Mouse (Mus musculus) cerebellum, postnatal 10 days (tissue): ENCODE data around the gene Fubp1.

Experiments used
- DNase-seq, 2 experiments: peaks; one replicate each; pipeline ENCODE4 v3.0.0; 2021; ENCODE audit warnings: mixed read lengths in 2 of 2

Gene Fubp1

DNA sequence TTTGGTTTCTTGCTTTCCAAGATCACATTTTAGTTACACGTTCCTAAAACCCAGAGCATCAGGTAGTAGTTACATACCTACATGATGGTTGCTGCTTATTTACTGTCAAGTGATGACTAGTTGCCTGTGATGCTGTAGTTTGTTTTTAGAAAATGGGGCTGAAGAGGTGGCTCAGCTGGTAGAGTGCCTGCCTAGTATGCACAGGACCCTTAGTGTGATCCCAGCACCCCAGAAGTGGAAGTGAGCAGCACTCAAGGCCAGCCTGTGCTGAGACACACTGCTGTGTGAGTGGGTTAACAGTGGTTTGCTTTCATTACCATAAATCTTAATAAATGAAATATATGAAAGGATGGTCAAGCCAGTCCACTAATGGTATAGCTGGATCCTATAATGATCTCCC is 29.4 kb downstream of the Fubp1 start:
- no peak for DNase-seq

DNA sequence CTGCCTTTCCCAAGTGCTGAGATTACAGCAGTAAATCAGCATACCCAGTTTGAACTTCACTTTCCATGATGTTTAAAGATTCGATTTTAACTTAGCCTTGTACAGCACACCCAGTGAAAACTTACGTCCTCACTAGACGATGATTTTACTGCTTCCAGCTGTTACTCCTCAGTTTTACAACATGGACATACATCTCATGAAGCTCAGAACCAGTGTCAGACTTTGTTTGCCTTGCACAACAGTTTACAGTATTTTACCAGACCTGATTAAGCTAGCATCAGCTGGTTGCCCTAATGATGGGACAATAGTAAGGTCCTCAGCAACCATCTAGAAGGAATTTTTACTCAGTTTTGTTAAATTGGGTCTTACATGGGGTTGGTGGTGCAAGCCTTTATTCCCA is 30.9 kb downstream of the Fubp1 start:
- DNase-seq, result no peak

DNA sequence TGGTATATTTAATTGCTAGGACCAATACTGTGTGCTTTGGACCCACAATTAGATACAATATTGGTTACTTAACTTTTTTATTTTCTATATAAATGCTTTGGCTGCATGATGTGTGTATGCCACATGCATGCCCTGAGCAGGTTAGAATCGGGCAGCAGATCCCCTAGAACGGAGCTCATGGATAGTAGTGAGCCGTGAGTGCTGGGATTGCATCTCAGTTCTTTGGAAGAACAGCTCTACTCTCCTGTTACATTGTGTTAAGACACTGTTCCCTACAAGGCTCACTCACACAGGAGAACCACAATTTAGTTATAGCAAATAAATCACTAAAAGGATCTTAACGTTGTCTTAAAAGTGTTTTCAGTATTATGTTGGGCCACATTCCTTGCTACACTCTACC is 33.1 kb downstream of the Fubp1 start:
- DNase-seq, result no peak

DNA sequence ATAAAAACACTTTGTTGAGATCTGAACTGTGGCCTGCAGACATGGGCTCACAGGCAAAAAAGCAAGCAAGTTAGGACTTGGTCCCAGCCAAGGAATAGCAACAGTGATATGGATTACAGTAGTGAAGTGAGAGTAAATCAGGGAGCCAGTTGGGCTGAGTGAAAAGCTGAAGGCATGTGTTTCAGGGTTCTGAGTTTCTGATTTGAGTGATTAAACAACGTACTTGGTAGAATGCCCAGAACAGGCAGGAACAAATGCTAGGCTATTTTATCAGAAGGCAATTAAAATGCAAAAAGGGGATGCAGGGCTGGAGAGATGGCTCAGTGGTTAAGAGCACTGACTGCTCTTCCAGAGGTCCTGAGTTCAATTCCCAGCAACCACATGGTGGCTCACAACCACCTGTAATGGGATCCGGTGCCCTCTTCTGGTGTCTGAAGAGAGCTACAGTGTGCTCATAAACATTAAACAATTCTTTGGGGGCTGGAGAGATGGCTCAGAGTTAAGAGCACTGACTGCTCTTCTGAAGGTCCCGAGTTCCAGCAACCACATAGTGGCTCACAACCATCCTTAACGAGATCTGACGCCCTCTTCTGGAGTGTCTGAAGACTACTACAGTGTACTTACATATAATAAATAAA is 35.2 kb downstream of the Fubp1 start:
- no peak for DNase-seq

DNA sequence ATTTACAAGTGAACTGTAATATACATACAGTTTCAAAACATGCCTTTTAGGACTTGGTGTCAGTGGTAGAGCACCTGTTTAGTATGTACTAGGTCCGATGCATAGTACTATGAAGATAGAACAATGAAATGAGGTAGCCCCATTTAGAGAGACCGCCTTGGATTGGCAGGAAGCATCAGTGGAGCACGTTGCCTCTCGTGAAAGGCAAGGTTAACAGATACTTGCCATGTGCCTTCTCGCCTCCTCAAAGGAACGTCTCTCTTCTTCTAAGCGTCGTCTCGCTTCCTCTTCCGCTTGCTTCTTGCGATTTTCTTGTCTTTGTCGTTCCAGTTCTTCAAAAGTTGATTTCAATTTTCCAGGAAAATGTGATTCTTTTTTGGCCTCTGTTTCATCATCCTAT is 37.5 kb downstream of the Fubp1 start:
- DNase-seq, result no peak

DNA sequence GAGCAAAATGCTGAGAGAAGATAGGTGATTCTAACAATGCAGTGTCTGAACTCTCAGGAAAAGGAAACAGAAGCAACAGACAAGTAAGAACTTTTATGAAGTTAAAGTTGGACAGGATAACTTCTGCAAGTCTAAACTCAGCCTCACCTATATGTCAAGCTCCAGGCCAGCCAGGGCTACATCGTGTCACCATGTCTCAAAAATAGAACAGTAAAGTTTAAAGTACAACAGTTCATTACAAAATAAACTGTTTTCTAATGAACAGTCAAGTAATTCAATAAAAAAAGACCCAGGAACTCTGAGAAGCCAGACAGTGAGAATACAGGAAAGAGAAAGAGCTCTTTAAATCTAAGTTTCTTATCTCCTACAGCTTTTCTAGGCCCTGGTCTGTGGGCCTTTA is 40.3 kb downstream of the Fubp1 start:
- no peak for DNase-seq

DNA sequence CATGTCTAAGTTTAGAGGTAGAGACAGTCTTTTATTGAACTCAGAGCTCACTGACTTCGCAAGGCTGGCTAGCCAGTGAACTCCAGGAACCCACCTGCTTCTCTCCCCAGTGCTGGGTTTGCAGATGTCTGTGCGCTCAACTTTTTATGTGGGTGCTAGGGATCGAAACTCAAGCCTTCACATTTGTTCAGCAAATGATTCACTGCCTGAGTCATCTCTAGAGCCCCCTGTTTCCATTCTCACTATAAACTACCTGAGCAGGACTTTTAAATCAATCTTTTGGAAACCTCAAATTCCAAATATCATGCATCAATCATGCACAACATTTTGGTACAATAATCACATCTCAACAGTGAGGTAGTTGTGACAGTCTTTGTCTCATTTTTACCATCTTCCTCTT is 47.3 kb downstream of the Fubp1 start:
- DNase-seq, result no peak

DNA sequence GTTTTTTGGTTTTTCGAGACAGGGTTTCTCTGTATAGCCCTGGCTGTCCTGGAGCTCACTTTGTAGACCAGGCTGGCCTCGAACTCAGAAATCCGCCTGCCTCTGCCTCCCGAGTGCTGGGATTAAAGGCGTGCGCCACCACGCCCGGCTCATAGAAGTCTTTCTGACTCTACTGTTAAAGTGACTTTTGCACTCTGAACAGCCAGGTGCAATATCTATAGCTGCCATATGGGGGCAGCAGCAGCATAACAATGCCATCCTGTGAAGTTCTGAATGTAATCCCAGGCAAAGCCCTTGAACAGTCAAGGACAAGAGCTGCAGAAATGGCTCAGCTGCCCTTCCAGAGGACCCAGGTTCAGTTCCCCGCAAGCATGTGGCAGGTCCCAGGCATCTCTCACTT is 49.2 kb downstream of the Fubp1 start:
- peak; percentile 82 to 84 for DNase-seq

DNA sequence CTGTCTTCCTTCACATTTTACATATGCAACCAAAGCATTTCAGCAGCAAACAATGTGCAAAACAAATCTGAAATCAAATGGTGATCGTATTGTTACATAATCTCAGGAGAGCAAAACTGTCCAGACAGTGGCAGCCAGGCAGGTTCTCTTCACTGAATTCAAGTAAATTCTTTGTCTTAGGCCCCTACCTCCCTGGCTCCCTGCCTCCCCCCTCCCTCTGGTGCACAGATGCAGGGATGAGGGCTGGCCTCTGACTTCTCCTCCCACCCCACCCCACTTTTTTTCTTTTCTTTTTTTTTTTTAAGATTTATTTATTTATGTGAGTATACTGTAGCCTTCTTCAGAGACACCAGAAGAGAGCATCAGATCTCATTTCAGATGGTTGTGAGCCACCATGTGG is 50.1 kb downstream of the Fubp1 start:
- DNase-seq, result no peak

DNA sequence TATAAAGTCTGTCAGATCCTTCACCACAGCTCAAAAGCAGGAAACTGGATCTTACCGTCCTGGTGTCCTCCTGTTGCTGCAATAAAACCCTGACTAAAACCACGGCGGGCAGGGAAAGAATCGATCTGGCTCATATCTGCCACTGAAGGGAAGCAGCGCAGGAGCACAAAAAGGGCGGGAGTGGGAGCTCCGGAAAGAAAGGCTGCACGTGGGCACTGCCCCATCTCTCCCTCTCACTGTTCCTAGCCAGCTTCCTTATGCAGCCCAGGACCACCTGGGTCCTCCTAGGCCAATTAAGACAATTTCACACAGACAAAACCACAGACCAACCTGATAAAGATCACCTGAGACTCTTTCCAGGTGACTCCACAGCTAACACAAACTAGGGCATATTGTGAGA is 51.2 kb downstream of the Fubp1 start:
- DNase-seq, result no peak

DNA sequence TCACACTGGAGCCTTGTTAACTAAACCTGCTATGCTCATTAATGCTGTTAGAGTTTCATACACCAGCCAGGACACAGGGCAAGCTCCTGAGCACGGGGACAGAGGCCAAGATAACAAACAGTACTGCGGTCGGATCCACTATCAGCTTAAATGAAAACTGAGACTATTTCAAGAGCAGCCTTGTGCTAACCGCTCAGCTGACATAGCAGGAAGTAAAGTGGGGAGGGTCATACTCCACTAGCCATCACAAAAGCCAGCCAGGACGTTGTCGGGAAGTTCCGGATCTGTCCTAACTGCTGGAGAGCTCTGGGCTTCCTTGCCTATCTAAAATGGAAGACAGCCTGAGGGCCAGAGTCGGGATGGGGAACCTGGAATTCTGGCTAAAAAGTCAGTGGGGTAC is 51.7 kb downstream of the Fubp1 start:
- no peak for DNase-seq

DNA sequence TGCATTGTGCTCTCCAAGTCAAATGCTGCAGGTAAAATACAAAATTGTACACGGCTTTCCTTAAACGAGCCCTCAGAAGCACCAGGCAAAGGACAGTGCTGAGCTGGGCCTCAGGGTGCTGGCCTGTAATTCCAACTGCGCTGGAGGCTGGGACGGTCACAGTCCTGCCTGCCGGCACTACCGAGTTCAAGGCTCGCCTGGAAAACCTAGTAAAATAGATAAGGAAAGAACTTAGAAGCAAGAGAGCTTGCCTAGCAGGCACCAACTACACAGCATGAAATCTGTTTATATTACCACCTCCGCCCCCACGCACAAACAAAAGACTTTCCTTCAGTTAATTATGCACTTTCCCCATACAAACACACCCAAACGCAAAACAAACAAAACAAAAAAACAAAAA is 54.2 kb downstream of the Fubp1 start:
- DNase-seq, result no peak

DNA sequence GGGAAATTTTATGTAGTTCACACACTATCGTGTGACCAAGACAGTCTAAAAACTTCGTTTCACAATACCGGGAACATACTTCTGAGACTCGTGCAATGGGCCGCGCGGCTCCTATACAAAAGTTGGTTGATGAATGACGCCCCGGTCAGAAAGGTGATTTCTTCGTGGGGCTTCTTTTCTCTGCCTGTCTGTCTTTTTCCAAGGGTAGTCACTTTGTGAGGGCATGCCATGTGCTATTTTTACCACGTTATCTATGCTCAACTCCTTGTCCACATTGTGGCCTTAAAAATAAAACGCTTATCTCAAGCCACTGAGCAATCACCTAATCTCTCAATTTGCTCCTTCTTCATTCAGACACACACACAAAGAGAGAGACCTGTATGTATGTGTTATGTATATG is 54.6 kb downstream of the Fubp1 start:
- no peak for DNase-seq

DNA sequence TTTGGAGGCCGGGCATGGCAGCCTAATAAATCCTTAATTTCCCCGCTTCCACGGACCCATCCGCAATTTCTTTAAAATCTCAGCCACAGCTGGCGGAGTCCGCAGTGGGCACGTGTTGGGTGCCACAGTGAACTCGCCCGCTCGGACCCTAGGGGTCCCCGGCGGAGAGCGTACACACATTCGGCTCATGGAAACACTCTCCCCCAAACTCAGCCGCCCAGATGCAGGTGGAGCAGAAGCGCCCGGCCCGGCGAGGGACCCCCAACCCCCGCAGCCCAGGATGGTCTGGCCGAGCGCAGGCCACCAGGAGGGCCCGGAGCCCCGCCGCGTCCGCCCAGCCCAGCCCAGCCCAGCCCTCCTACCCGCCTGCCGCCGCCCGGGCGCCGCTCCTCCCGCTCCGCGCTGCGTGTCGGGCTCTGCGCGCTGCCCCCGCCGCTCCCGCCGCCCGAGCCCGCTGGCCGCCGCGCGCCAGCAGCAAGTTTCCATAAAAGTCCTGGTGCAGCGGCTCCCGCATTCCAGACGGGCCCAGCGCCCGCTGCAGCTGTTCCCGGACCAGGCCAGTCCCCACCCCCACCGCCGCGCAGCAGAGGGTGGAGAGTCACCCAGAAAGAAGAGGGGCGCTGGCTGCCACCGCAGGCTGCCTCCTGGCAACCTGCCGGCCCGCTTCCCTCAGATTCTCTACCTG is 55.3 kb downstream of the Fubp1 start:
- peak; percentile 60 to 66 for DNase-seq

DNA sequence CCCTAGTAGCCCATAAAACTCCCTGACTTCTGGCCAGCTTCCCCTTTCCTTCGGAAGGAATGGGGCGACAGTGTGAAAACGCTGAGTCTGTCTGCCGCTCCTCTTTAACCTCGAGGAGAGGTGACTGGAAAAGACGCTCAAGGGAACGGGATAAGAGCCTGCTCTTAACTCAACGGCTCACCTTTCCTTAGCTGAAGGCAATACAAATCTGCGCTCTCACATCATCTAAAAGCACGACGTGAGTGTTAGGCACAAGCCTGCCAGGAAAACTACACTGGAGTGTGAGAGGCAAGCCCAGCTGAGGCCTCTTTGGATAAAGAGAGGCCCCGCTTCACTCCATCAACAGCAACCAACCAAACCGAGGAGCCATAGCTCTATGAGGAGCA is 55.8 kb downstream of the Fubp1 start, which contains the start of gene Nexn:
Nexn (minus strand) TSS at position 315 of the 386 bp plus-strand sequence.
- no peak for DNase-seq

DNA sequence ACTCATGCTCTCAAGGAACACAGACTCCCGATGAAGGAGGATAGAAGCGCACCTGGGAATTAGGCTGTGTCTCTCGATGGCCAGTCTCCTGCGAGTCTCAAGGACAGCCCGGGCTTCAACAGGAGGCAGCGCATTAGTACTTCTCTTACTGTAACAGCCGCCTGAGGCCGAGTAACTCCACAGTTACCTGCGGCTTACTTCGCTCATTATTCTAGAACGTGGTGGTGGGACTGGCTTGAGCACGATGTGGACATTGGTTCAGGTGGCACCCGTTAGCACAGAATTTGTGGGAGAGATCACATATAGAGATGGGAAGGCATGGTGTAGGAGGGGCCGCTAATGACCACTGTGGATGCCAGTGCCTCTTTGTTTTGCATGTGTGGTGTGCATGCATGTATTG is 57.9 kb downstream of the Fubp1 start:
- DNase-seq, result no peak

DNA sequence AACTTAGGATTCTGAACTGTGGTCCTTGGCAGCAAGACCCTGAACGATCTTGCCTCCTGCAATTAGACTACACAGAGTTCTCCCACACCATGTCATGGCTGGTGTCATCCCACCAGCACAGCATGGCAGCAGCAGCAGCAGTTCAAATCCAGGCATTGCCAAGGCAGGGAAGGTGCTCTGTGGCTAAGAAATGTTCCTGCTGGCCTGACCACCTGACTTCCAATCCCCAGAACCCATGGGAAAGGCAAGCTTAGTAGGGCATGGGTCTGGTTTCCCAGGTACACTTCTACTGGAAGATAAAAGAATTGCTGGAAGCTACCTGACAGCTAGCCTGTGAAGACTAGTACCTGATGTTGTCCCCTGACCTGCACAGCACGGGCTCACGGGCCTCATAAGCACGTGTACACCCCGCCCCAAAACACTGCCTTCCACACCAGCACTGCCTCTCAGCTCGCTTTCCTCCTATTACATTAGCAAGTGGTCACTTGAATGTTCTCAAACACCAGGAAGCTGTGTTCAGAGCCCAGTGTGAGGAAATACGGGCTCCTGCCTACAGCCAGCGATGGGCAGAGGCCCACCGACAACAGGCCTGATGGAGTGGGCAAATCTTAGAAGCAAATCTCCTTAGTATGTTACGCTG is 61.0 kb downstream of the Fubp1 start:
- no peak for DNase-seq

DNA sequence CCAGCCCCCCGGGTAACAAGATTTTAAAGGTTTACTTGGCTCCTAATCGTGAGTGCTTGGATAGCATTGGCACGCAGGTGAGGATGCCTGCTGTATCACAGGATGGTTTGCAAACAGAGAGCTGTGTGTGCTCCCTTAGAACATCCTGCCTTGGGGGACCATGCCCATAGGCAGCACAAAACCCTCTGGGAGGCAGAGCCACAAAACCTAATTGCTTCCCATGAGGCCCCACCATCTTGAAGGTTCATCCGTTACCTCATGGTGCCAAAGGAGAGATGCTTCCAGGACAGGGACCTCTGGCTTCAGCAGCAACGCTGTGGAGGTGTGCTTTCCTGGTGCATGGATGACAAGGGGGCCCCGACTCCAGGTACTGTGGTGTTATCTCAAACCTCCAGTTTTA is 61.7 kb downstream of the Fubp1 start:
- no peak for DNase-seq

DNA sequence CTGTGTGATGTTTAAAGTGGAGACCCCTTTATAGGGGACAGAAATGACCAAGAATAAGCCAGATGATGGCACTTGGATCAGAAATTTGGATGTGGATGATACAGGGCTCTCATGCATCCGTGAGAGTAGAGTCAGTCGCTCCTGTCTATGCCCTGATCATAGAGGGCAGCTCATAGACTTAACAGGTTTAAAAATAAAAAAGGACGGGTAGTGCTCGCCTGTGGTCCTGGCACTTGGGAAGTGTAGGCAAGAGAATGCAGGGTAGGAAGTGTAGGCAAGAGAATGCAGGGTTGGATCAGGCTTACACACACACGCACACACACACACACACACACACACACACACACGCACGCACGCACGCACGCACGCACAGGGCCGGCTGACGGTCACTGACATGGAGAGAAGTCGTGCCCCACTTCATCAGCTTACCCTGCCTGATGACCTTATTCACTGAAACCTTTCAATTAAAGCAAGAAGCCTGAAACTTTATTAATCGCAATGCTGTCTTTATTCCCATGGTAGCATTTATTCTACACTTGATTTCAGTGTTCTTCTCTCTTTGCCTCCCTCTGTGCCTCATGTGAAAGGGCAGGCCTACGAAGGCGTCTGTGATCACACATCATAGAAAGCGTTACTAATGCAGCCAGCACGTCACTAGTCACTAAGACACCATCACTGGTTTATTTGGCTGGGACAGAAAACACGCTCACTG is 62.9 kb downstream of the Fubp1 start:
- no peak for DNase-seq

DNA sequence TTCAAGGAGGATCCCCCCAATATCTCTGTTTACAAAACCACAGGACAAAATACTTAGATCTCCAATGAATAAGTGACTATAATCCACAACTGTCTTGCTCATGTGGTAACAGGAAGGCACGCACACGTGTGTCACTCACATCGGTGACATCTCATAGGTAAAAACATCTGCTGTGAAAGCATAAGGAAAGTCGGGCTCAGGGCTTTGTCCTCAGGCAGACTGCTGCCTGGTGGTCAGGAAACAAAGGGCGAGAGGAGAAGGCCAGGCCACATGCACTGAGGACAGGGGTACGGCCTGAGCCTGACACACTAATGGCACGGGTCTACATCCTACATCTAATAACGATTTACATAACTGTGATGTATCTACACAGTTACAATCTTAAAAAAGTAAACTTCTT is 64.8 kb downstream of the Fubp1 start:
- no peak for DNase-seq

DNA sequence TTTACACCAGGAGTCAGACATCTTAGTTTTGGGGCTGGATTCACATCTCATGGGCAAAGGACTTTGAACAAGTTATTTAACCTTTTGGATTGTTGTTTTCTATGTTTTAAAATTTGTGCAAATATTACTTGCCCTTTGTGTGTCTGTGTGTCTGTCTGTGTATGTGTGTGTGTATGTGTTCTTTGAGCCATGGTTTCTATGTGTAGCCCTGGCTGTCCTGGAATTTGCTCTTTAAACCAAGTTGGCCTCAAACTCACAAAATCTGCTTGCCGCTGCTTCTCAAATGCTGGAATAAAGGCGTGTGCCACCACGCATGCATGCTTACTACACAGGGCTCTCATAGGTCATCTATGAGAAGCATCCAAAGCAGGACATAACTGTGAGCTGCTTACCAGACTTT is 66.7 kb downstream of the Fubp1 start:
- DNase-seq, result no peak

DNA sequence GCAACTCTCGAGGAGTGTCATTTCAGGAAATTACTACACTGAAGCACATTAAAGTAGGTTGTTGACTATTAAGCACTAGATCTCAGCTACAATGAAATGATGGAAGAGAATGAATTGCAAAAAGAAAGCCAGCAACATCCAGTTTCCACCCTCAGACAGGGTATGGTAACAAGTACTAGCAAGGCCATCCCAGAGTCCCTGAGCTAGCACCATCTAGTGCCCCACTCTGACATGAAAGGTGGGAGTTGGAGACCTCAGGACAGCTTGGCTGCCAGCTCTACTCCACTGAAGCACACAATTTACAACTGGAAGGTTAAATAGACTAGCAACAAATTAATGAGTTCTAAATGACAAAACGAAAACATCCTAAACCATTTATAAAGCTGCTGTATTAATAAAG is 67.7 kb downstream of the Fubp1 start:
- no peak for DNase-seq

DNA sequence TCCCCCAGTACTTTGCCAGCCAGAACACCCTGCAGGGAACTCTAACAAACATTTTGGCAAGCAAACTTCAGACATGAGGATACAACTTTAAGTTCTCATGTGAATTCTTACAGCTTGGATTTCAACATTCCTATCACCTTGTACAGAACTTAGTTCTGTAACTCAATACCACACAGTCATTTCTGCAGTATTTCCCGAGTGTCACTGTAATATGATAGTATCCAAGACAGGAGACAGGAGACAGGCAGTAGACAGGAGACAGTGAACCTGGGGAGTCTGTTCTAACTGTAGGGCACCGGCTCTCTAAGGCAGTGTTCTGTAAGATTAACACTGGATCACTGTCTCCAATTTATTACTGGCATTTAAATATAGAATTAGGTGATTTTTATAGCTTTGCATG is 68.2 kb downstream of the Fubp1 start:
- no peak for DNase-seq

DNA sequence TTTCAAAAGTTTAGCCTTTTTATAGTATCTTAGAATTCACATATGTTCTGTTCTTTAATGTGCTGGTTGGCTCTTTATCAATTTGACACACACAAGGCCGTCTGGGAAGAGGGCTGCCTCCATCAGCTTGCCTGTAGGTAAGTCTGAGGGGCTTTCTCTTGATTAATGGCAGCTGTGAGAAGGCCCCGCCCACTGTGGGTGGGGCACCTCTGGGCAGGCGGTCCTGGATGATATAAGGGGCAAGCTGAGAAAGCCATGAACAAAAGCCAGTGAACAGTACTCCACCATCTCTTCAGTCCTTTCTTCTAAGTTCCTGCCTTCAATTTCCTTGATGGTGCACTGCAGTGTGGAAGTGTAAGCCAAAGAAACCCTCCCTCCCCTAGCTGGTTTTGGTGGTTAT is 71.9 kb downstream of the Fubp1 start:
- DNase-seq, result no peak
